Mouse (Mus musculus): ENCODE measurements at regions not wholly inside any gene's neighbourhood (a gene's known extent, or its start where the extent isn't known, plus 50 kb on each side); places are given as distances from the start of the nearest gene placed in this dataset.

DNA sequence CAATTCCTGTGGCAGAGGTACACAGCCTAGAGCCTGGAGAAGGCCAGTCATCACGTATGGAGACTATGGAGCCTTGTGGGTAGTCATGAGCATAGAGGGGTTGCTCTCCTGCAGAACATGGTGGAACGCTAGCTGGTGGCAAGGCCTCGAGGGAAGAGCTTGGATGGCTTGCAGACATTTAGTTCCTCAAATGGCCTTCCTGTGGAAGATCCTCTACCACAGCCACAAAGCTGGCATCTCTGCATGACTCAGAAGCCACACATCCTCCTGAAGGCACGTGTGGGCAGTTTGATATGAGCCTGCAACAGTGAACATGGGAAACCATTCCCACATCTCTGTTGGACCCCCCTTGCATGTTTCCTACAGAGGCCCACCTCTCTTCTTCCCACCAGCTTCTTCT is 547.9 kb upstream of the Lrrc6 start:
- TF ChIP-seq CTCF (IDR thresholded peaks at IDR 0.05; ENCODE audit: borderline replicate concordance, extremely low read depth, insufficient read depth, insufficient read length) (no peak), POLR2A (IDR thresholded peaks at IDR 0.05; ENCODE audit: borderline replicate concordance, extremely low read depth, insufficient read depth, insufficient read length, poor library complexity, severe bottlenecking) (no peak)
